ENCODE assay signal across 10 mouse cellular contexts in genomic region chr7:127564381-127565150, GRCm38 (mm10). TPM values are rescaled to one million over a fixed set of nuclear protein-coding genes. Genes with fewer than 3 reads are reported as not detected.
A peak's percentile ranks its signal among the peaks of the same experiment; 100 is the strongest.
DNase-seq lines count a peak whose midpoint lies in the region; ATAC-seq and TF ChIP-seq lines count a peak whose summit lies in the region.
"Had no signal": no experiment of that assay in that cellular context is flagged by ENCODE, and none has a peak within 500 bp of the region (broad histone marks: within the 10 kb centered on the region; RNA-seq: fewer than 3 reads in every experiment).

No protein-coding gene starts in this region.

- H3K4me3 ChIP-seq in limb, embryonic 14.5 days (replicated peaks; ENCODE audit: low read length): no peak overlapping the region
- no peak overlapping the region for H3K4me3 ChIP-seq in limb, embryonic 10.5 days
- no peak overlapping the region for H3K4me3 ChIP-seq in heart, embryonic 13.5 days
- H3K4me3 ChIP-seq: forebrain, embryonic 10.5 days; left cerebral cortex, adult 2 months had no signal

- H3K27me3 ChIP-seq in limb, embryonic 14.5 days (ENCODE audit: control insufficient read depth, insufficient read depth, low read length): no peaks in the 10 kb centered on the region
- no peaks in the 10 kb centered on the region for H3K27me3 ChIP-seq in limb, embryonic 10.5 days (ENCODE audit: low read depth, poor library complexity, severe bottlenecking)
- no peaks in the 10 kb centered on the region for H3K27me3 ChIP-seq in heart, embryonic 13.5 days (replicated peaks)

- no peaks in the 10 kb centered on the region for H3K9me3 ChIP-seq in limb, embryonic 14.5 days (ENCODE audit: control insufficient read depth, low read length)
- H3K9me3 ChIP-seq in limb, embryonic 10.5 days (replicated peaks): no peaks in the 10 kb centered on the region
- H3K9me3 ChIP-seq in heart, embryonic 13.5 days: no peaks in the 10 kb centered on the region
- H3K9me3 ChIP-seq: forebrain, embryonic 10.5 days had no signal

- no peaks in the 10 kb centered on the region for H3K4me1 ChIP-seq in limb, embryonic 14.5 days (ENCODE audit: control insufficient read depth, insufficient read depth, low read length)
- no peaks in the 10 kb centered on the region for H3K4me1 ChIP-seq in limb, embryonic 10.5 days
- H3K4me1 ChIP-seq in heart, embryonic 13.5 days: peaks cover 13% of the 10 kb centered on the region
- H3K4me1 ChIP-seq: forebrain, embryonic 10.5 days had no signal

- H3K4me2 ChIP-seq in limb, embryonic 14.5 days (replicated peaks; ENCODE audit: low read depth, low read length, severe bottlenecking): no peak overlapping the region
- no peak overlapping the region for H3K4me2 ChIP-seq in heart, embryonic 13.5 days

- ATAC-seq in limb, embryonic 14.5 days (ENCODE audit: low FRiP score, low read depth): no peak
- peak; percentile 46; the same call in 1 of the 2 replicates for ATAC-seq in heart, embryonic 13.5 days (ENCODE audit: extremely low read depth, insufficient number of reproducible peaks, low FRiP score, low TSS enrichment)

- 74% methylated on average over 6 of the region's 6 CpGs for WGBS in limb, embryonic 14.5 days
- 98% methylated on average over 6 of the region's 6 CpGs for WGBS in limb, embryonic 10.5 days
- 64% methylated on average over 6 of the region's 6 CpGs for WGBS in heart, embryonic 13.5 days

- H3K36me3 ChIP-seq in limb, embryonic 14.5 days (ENCODE audit: control insufficient read depth, insufficient read depth, low read length): peaks cover 65% of the 10 kb centered on the region
- peaks cover 86% of the 10 kb centered on the region for H3K36me3 ChIP-seq in limb, embryonic 10.5 days
- peaks cover 82% of the 10 kb centered on the region for H3K36me3 ChIP-seq in heart, embryonic 13.5 days

- peak; percentile 17 for DNase-seq in limb, embryonic 14.5 days (ENCODE audit: low spot score)
- DNase-seq in limb, embryonic 10.5 days (ENCODE audit: low spot score): no peak
- peak; percentile 92 for DNase-seq in cerebellum, adult 11 months
- DNase-seq in lung, postnatal 36 days: peak; percentile 70
- DNase-seq in ovary, postnatal 10 days (ENCODE audit: low spot score): no peak
- DNase-seq in urinary bladder, postnatal 4 days (ENCODE audit: low spot score in 2 of 2): no peak
- DNase-seq: retina, postnatal 1 day had no signal

- H3K27ac ChIP-seq in limb, embryonic 14.5 days (replicated peaks; ENCODE audit: low read depth, low read length): no peak overlapping the region
- no peak overlapping the region for H3K27ac ChIP-seq in limb, embryonic 10.5 days
- peak overlapping the region; percentile 68 for H3K27ac ChIP-seq in heart, embryonic 13.5 days (replicated peaks)
- H3K27ac ChIP-seq: forebrain, embryonic 10.5 days; left cerebral cortex, adult 2 months had no signal

- no peak for TF ChIP-seq POLR2A in limb, embryonic 14.5 days (IDR thresholded peaks at IDR 0.05; ENCODE audit: borderline replicate concordance, extremely low read depth, insufficient read depth, insufficient read length)

- no peak overlapping the region for H3K9ac ChIP-seq in limb, embryonic 14.5 days (ENCODE audit: low read depth, low read length, severe bottlenecking)
- no peak overlapping the region for H3K9ac ChIP-seq in heart, embryonic 13.5 days

RNA-seq across cellular contexts. Expression of gene Tmem265, which starts 3.4 kb away (rescaled TPM):
- 2.4 and 4.5 TPM in 2 replicates for polyA plus RNA-seq in limb, embryonic 14.5 days (2012; rRNA removed)
- polyA plus RNA-seq in limb, embryonic 14.5 days (2014; fragmentation: Nextera tagmentation; extraction: Ambion mirVana): 7.1 and 9.3 TPM in 2 replicates
- polyA plus RNA-seq in limb, embryonic 10.5 days (2016; fragmentation: Nextera tagmentation; extraction: Ambion mirVana): 3.1 and 4.1 TPM in 2 replicates
- polyA plus RNA-seq in heart, embryonic 13.5 days (2015; fragmentation: Nextera tagmentation; extraction: Ambion mirVana): 0.47 and 3.5 TPM in 2 replicates

RNA-seq across cellular contexts. Expression of gene Phkg2, which starts 8.6 kb away (rescaled TPM):
- 99.1 and 103 TPM in 2 replicates for polyA plus RNA-seq in limb, embryonic 14.5 days (2012; rRNA removed)
- 36.3 and 41.9 TPM in 2 replicates for polyA plus RNA-seq in limb, embryonic 14.5 days (2014; fragmentation: Nextera tagmentation; extraction: Ambion mirVana)
- polyA plus RNA-seq in limb, embryonic 10.5 days (2016; fragmentation: Nextera tagmentation; extraction: Ambion mirVana): 34.1 and 39.6 TPM in 2 replicates
- polyA plus RNA-seq in heart, embryonic 13.5 days (2015; fragmentation: Nextera tagmentation; extraction: Ambion mirVana): 30.2 and 34.3 TPM in 2 replicates

RNA-seq across cellular contexts. Expression of gene Ccdc189, which starts 23.8 kb away (rescaled TPM):
- 9.7 and 10.6 TPM in 2 replicates for polyA plus RNA-seq in limb, embryonic 14.5 days (2012; rRNA removed)
- 5.4 and 8.1 TPM in 2 replicates for polyA plus RNA-seq in limb, embryonic 14.5 days (2014; fragmentation: Nextera tagmentation; extraction: Ambion mirVana)
- 9.4 and 12.4 TPM in 2 replicates for polyA plus RNA-seq in limb, embryonic 10.5 days (2016; fragmentation: Nextera tagmentation; extraction: Ambion mirVana)
- 7.8 and 8.4 TPM in 2 replicates for polyA plus RNA-seq in heart, embryonic 13.5 days (2015; fragmentation: Nextera tagmentation; extraction: Ambion mirVana)

RNA-seq across cellular contexts. Expression of gene Rnf40, which starts 24.0 kb away (rescaled TPM):
- polyA plus RNA-seq in limb, embryonic 14.5 days (2012; rRNA removed): 49.1 and 51.9 TPM in 2 replicates
- 42.5 and 49.5 TPM in 2 replicates for polyA plus RNA-seq in limb, embryonic 14.5 days (2014; fragmentation: Nextera tagmentation; extraction: Ambion mirVana)
- 62.2 and 69.6 TPM in 2 replicates for polyA plus RNA-seq in limb, embryonic 10.5 days (2016; fragmentation: Nextera tagmentation; extraction: Ambion mirVana)
- 25.7 and 26.9 TPM in 2 replicates for polyA plus RNA-seq in heart, embryonic 13.5 days (2015; fragmentation: Nextera tagmentation; extraction: Ambion mirVana)

RNA-seq across cellular contexts. Expression of gene Gm42715, which starts 45.2 kb away (rescaled TPM):
- 17.4 and 19.6 TPM in 2 replicates for polyA plus RNA-seq in limb, embryonic 14.5 days (2012; rRNA removed)
- polyA plus RNA-seq in limb, embryonic 14.5 days (2014; fragmentation: Nextera tagmentation; extraction: Ambion mirVana): 15.0 and 17.0 TPM in 2 replicates
- 15.4 and 17.1 TPM in 2 replicates for polyA plus RNA-seq in limb, embryonic 10.5 days (2016; fragmentation: Nextera tagmentation; extraction: Ambion mirVana)
- polyA plus RNA-seq in heart, embryonic 13.5 days (2015; fragmentation: Nextera tagmentation; extraction: Ambion mirVana): 9.4 TPM in 2 replicates

Comparison
In these comparisons a context has a peak if more than half of its experiments do, and no peak if none do; other contexts are left out.
1. DNase-seq: peak in limb, embryonic 14.5 days (single experiment), cerebellum, adult 11 months (single experiment) and lung, postnatal 36 days (single experiment); none in limb, embryonic 10.5 days (single experiment), ovary, postnatal 10 days (single experiment) and urinary bladder, postnatal 4 days (0 of 2).